Mouse (Mus musculus) heart, postnatal 0 days (tissue): ENCODE results near the gene Tifa.

ENCODE experiments used
- CTCF ChIP-seq: IDR thresholded peaks from 2 replicates; pipeline ENCODE4 v1.5.1; 2016; ENCODE audit warnings: antibody characterized with exemption, control low read depth, low read depth
- EP300 ChIP-seq: IDR thresholded peaks from 2 replicates; pipeline ENCODE4 v1.6.1; 2016; ENCODE audit warnings: antibody characterized with exemption, low read depth

- no peak for TF ChIP-seq CTCF
- TF ChIP-seq EP300, result no peak
These were observed 72.9 kb downstream of the Tifa start for GRCm38 (mm10) chr3:127862479-127862878.
